Mouse (Mus musculus) fibroblast of lung, adult 2 months (primary cell): Measurements from ENCODE around the gene Mgat3.

ENCODE experiments used
- DNase-seq: peaks from one replicate; pipeline ENCODE4 v3.0.0-alpha.2; 2011; ENCODE audit warnings: low read depth

The Mgat3 gene

GRCm38 (mm10) chr15:80173001-80173771 lies at the start of gene Mgat3:
Gene Mgat3 (plus strand): TSS chr15:80173721.
- peak; percentile 12 for DNase-seq

- DNase-seq: no peak
These were observed 48.9 kb upstream of the Mgat3 start for GRCm38 (mm10) chr15:80124651-80125050.

- DNase-seq: no peak
These were observed 46.3 kb upstream of the Mgat3 start for GRCm38 (mm10) chr15:80127191-80127590.

GRCm38 (mm10) chr15:80129982-80130381 lies 43.5 kb upstream of the Mgat3 start:
- no peak for DNase-seq

GRCm38 (mm10) chr15:80130689-80131088 lies 42.8 kb upstream of the Mgat3 start:
- DNase-seq: no peak

GRCm38 (mm10) chr15:80131421-80131820 lies 42.1 kb upstream of the Mgat3 start:
- DNase-seq: no peak

- DNase-seq: no peak
These were observed 41.1 kb upstream of the Mgat3 start for GRCm38 (mm10) chr15:80132452-80132851.

GRCm38 (mm10) chr15:80132993-80133586 lies 40.4 kb upstream of the Mgat3 start, which contains the start of gene Tab1:
Gene Tab1 (plus strand): TSS chr15:80133127.
- peak; percentile 76 for DNase-seq

- peak; percentile 16 for DNase-seq
These were observed 39.7 kb upstream of the Mgat3 start for GRCm38 (mm10) chr15:80133682-80134449.

GRCm38 (mm10) chr15:80134450-80134847 lies 39.1 kb upstream of the Mgat3 start:
- DNase-seq: no peak

GRCm38 (mm10) chr15:80135499-80135898 lies 38.0 kb upstream of the Mgat3 start:
- no peak for DNase-seq

GRCm38 (mm10) chr15:80136645-80137044 lies 36.9 kb upstream of the Mgat3 start:
- DNase-seq: no peak

- peak; percentile 39 for DNase-seq
These were observed 35.4 kb upstream of the Mgat3 start for GRCm38 (mm10) chr15:80137945-80138791.

GRCm38 (mm10) chr15:80140302-80140701 lies 33.2 kb upstream of the Mgat3 start:
- no peak for DNase-seq

- no peak for DNase-seq
These were observed 32.6 kb upstream of the Mgat3 start for GRCm38 (mm10) chr15:80140878-80141277.

- no peak for DNase-seq
These were observed 31.4 kb upstream of the Mgat3 start for GRCm38 (mm10) chr15:80142130-80142529.

- DNase-seq: no peak
These were observed 29.8 kb upstream of the Mgat3 start for GRCm38 (mm10) chr15:80143760-80144159.

- DNase-seq: no peak
These were observed 28.1 kb upstream of the Mgat3 start for GRCm38 (mm10) chr15:80145397-80145796.

- no peak for DNase-seq
These were observed 27.4 kb upstream of the Mgat3 start for GRCm38 (mm10) chr15:80146153-80146552.

- no peak for DNase-seq
These were observed 26.4 kb upstream of the Mgat3 start for GRCm38 (mm10) chr15:80147090-80147489.

GRCm38 (mm10) chr15:80147511-80147910 lies 26.0 kb upstream of the Mgat3 start:
- no peak for DNase-seq

GRCm38 (mm10) chr15:80148565-80148964 lies 25.0 kb upstream of the Mgat3 start:
- no peak for DNase-seq
